Mouse (Mus musculus) monocyte, adult 5-6 weeks (primary cell): Measurements from ENCODE around the gene Rbm19. TPM values are rescaled to one million over a fixed set of nuclear protein-coding genes. Genes with fewer than 3 reads are reported as not detected.

ENCODE experiments used
- ATAC-seq: fragments of 153-309, 156-312 bp; replicated peaks from 2 replicates; pipeline ENCODE4 v1.8.0; 2017; ENCODE audit warnings: mild to moderate bottlenecking; ENCODE audit not compliant: low TSS enrichment, insufficient number of reproducible peaks, severe bottlenecking, poor library complexity, low FRiP score
- total RNA-seq: library from RNA; stranded (forward); fragments of 200-1000, 200-491, 200-594 nt; gene quantifications from 3 replicates; pipeline ENCODE4 v1.2.3, GENCODE M21; 2017

Gene Rbm19
- total RNA-seq, 1 experiment from 2014 or later = 15.9 TPM

- no peak for ATAC-seq
These were observed 42.2 kb downstream of the Rbm19 start for GRCm38 (mm10) chr5:120158476-120158875.

- no peak for ATAC-seq
These were observed 44.8 kb downstream of the Rbm19 start for GRCm38 (mm10) chr5:120160923-120161658.

GRCm38 (mm10) chr5:120162689-120163088 lies 46.4 kb downstream of the Rbm19 start:
- no peak for ATAC-seq

- ATAC-seq = no peak
These were observed 47.2 kb downstream of the Rbm19 start for GRCm38 (mm10) chr5:120163428-120163827.

GRCm38 (mm10) chr5:120164450-120164849 lies 48.2 kb downstream of the Rbm19 start:
- ATAC-seq = no peak

GRCm38 (mm10) chr5:120165061-120165942 lies 49.0 kb downstream of the Rbm19 start:
- ATAC-seq = peak; percentile 57; the same call in 1 of the 2 replicates

GRCm38 (mm10) chr5:120167787-120168325 lies 51.6 kb downstream of the Rbm19 start:
- ATAC-seq = no peak

- no peak for ATAC-seq
These were observed 55.8 kb downstream of the Rbm19 start for GRCm38 (mm10) chr5:120171865-120172728.

- no peak for ATAC-seq
These were observed 56.5 kb downstream of the Rbm19 start for GRCm38 (mm10) chr5:120172729-120173101.

GRCm38 (mm10) chr5:120174317-120174716 lies 58.1 kb downstream of the Rbm19 start:
- ATAC-seq = no peak

GRCm38 (mm10) chr5:120175217-120175616 lies 59.0 kb downstream of the Rbm19 start:
- ATAC-seq = no peak

GRCm38 (mm10) chr5:120176246-120177065 lies 60.2 kb downstream of the Rbm19 start:
- no peak for ATAC-seq

GRCm38 (mm10) chr5:120177066-120177340 lies 60.7 kb downstream of the Rbm19 start:
- no peak for ATAC-seq

GRCm38 (mm10) chr5:120180102-120180501 lies 63.8 kb downstream of the Rbm19 start:
- ATAC-seq = no peak

GRCm38 (mm10) chr5:120181384-120181783 lies 65.1 kb downstream of the Rbm19 start:
- ATAC-seq = no peak

- ATAC-seq = no peak
These were observed 67.1 kb downstream of the Rbm19 start for GRCm38 (mm10) chr5:120183321-120183720.

- ATAC-seq = no peak
These were observed 67.5 kb downstream of the Rbm19 start for GRCm38 (mm10) chr5:120183790-120184189.

- no peak for ATAC-seq
These were observed 69.7 kb downstream of the Rbm19 start for GRCm38 (mm10) chr5:120185949-120186348.
